Mouse (Mus musculus) retina, postnatal 1 day (tissue): ENCODE measurements around the gene Lsm4.

Experiments
- DNase-seq: peaks from one replicate; pipeline ENCODE4 v3.0.0-alpha.2; 2012

Gene Lsm4

DNA sequence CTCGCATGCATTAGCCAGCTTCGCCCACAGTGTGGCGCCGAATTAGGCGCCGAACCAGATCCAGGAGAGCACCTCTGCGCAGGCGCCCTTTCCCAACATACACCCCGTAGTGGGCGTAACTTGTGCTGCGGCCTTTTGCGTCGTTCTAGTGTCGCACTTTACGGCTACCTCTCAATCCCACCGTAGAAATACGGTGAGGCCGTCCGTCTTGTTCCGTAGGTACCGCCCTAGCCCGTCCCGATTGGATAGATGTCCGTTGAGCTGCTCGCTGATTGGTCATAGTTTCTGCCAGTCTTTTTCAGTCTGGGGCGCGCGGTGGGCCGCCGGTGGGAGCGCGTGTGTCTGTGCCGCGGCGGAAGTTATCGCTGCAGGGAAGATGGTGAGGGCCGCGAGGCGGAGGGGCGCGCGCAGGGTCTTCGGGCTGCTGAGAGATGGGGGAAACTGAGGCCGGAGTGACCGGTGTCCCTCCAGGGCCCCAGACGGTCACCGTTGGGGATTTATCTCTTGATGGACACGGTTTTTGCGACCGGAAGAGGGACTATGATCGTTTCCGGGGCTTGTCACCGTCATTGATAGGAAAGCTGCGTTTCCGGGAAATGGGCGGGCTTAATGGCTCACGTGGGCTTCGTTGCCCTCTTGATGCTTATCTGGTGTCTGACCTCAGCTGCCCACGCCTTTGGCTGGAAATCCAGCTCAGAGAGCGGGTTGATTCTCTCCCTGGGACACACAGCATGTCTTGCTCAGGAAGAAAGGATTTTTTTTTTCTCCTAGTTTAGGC lies at the start of gene Lsm4:
Gene Lsm4, plus strand, starts transcription at position 170 of the 778 bp plus-strand sequence.
- peak; percentile 100 for DNase-seq

DNA sequence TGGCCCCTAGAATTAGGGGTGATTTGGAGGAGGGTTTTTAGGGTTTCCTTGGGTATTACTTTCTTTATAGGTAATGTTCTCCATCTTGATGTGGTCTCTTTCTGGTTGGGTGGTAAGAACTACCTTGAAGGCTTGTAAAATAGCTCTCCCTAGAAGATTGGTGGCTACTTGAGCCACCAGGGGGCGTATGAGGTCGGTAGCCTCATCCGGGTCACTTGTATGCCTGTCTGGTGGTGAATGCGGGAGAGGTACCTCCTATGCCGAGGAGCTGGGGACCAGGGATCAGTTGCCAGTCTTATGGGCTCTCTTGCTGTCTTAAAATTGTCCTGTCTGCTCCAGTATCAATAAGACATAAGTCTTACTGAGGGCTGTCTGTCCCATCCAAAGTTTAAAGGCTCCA lies 47.9 kb upstream of the Lsm4 start:
- DNase-seq = peak; percentile 78

DNA sequence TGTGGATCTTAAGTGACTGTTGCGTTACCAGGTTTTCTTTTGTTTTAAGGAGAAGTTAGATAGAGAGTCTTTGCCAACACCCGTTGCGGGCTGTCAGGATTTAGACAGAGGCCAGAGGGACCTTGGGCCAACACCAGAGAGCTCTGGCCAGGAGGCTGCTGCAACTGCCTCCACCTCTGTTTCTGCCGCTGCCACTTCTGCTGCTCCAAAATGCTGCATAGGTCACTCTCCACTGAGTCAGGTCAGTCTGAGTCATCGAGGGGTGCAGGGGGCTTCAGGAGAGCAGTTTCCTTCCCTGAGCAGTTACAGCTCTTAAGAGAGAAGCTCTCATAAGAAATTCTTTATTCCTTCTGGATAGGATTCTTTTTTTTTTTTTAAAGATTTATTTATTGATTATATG lies 46.0 kb upstream of the Lsm4 start:
- DNase-seq = no peak

DNA sequence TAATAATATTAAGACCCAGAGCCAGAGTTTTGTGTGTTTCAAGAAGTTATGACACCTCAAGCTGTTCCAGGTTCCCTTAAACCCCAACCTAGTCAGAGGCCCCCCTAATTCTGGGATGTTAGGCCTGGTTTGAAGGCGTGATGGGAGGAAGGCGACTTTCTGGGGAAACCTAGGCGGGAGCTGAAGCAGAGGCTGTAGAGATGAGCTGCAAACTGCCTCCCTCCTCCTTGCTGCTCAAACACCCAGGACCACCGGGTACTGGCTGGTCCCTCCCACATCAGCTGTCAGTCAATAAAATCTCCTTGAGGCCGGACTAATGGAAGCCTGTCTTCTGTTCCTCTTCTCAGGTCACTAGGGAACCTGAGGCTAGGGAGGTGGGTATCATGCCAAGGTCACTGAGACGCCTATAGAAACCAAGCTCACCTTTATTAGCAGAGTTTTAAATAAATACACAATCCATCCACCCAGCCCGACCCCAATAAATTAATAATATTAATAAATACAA lies 44.0 kb upstream of the Lsm4 start:
- DNase-seq = peak; percentile 31

DNA sequence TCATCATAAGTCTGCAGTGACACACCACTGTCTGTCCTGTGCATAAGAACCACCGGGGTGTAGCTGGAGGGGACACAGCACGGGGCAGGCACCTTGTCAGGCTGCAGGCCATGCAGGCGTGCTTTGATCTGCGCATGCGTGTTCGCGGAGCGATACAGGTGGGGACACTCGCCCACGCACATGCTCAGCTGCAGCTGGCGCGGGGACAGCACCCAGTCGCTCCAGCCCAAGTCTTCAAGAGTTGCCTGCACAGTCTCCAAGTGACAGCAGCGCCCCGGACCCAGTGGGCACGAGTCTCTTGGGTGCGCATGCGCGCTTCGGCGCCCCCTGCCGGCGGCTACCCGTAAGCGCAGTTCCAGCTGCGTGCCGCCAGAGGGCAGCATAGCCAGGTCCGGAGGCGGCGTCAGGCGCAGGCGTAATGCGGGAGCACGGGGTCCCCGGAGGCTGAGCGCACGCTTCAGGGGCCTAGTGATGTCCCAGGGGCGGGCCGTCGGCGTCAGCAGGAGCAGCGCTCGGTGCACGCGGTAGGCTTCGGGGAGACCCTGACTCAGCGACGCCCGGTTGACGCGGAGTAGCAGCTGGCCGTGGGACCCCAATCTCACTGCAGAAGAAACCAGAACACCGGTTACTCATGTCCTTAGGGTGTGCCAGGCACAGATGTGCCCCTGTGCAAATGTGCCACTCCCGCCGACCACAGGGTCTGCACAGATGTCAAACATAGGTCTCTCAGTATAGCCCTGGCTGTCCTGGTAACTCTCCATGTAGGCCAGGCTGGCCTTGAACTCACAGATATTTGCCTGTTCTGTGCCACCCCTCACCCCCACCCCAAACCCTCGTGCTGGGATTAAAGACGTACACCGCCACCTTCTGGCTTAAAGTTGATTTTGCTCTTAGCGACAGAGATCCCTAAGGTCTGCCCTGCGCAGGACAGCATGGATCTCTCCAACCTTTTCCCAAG lies 43.2 kb upstream of the Lsm4 start:
- peak; percentile 94 for DNase-seq

DNA sequence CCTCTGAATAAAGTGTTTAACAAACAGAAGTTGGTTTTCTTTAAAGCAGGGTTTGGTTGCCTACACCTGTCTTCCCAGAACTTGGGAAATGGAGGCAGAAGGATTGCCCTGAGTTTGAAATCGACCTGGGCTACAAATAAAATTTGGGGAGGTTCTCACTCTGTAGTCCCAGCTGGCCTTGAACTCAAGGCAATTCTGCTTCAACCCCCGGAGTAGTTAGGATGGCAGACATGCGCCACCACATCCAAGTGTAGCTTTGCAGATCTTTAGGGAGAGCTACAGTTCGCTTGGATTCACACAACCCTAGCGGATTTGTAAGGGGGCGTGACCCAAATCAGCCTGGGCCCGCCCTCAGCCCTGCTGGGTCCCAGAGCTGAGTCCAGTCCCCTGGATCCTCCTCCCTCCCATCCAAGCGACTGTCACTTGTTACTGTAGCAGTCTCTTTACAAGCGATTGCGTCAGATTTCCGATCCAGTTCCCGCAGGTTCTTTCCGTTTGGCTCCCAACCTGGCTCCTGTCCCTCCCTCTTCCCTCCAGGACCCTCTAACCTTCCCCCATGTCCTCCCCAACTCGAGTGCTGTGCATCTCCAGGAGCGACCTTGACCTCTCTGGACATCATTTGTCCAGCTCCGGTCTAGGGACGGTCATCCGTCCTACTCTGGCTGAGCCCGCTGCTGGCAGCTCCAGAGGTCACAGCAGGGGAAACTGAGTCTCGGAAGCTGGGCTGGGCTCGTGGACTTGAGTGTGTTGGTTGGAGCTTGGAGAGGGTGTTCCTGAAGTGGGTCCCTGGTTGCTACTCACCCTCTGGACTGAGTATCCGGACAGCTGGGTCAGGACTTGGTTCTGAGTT lies 42.3 kb upstream of the Lsm4 start:
- peak; percentile 77 for DNase-seq

DNA sequence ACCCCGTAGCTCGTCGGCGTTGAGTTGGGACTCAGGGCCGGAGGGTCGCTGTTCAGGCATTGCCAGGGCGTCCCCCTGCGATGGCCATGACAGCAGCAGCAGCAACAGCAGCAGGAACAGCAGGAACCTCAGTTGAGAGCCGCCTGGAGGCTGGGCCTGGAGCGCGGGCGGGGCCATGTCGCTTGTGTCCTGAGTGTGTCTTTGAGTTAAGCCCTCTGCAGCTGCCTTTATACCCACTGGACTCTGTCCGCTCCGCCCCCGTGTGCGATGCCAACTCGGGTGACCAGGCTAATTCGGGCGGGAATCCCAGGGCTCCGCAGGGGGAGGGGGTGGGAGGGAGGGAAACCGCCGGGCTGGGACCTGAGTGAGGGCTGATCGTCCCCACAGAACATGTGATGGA lies 41.6 kb upstream of the Lsm4 start:
- DNase-seq = peak; percentile 82

DNA sequence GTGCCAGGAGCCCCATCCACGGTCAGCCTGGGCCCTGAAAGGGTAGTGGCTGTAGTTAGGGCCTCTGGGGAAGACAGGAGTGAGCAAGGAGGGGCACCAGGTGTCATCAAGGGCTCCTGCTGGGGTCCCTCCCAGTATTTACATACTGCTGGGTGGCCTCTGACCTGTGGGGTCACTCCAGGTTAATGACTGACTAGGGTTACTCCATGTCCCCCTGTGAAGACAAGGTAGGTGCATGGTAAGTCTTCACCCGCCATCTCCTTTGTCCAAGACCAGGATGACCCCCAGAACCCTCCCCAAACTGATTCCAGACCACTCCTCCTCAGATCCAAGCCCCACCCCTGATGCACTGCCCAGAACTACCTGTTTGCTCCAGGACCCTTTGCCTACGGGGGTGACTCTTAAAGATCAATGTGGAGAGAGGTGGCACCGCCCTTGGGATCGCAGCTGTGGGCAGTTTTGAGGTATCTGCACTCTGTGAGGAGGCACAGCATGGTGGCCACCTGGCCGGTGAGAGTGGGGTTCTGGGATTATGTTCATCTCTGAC lies 40.6 kb upstream of the Lsm4 start, which contains the start of gene Gdf15:
Gene Gdf15, minus strand, starts transcription at position 111 of the 547 bp plus-strand sequence.
- DNase-seq = no peak

DNA sequence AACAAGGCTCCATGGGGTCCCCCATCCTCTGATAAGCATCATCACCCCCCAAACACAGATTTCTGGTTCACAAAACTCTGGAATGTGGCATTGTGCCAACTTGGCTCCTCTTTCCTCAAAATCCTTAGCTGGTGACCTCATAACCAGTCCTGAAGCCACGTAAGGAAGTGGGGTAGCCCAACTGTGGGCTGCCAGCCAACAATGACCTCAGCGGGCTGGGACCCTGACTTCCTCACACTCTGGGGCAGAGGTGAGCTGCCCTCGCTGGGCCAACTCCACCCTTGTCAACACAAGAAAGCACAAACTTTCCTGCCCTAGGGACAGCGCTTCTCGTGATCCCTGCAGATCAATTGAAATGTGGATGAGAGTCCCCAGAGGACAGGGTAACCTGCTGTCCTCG lies 39.0 kb upstream of the Lsm4 start:
- DNase-seq = peak; percentile 70

DNA sequence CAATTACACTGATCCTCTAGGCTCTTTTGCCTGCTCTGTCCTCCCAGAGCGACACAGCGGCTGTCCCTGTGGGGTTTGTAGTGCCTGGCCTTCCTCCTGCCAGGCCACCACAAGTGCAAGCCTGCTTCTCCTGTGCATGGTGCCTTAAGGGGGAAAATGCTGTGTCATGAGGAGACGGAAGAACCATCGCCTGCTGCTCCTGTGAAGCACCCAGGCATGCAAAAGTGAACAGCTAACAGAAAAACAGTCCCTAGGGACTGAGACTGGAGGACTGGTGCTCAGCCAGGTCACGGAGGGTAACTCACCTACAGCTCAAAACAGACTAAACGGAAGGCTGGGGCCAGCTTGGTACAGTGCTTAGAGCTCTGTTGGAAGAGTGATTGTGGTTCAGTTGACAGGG lies 37.5 kb upstream of the Lsm4 start:
- no peak for DNase-seq

DNA sequence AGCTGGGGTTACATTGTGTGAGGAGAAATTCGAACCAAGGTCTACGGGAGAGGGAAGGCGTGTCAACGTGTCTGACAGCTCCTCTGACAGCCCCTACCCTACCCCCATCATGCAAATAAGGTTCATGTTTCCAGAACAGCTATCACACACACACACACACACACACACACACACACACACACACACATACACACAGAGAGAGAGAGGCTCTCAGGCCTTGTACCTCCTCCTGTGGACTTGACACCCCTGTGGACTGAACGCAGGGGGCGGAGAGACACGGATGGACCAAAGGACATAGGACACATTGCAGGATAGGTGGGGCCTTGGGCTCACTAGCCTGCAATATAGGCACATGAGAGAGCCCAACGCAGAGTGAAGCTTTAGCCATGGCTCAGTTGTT lies 36.2 kb upstream of the Lsm4 start:
- no peak for DNase-seq

DNA sequence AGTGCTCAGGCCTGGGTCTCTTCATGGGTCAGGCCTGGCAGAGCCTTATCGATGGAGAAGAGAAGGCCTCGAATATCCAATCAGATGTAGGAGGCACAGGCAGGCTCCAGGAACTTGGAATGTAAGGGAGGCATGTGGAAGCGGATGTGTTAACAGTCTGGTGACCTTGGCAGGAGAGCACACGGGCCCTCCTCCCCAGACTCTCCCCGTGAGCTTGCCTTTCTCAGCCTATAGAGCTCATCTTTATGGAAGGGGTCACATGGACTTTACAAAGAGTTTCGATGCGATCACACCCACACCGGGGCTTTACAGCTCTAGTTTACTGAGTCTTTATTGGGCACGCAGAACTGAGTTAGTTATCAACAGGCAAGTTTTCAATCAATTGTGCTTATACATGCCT lies 34.3 kb upstream of the Lsm4 start:
- DNase-seq = no peak

DNA sequence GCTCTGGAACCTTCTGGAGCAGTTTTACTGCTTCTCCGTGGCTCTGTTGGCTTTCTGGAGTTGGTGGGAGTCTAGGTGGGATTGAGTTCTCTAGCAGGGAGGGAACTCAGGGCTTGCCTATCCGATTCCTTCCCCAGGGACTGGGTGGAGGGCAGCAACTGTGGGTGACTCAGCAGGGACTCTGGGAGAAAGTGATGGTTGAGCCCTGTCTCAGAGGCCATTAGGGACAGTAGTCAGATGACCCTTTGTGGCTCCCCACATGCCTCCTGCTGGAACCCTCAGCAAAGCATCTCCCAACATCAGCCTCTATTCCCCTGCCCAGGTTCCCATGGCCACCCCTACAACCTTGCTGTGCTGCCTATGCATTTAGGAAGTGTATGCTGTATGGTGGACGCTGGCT lies 30.0 kb upstream of the Lsm4 start:
- no peak for DNase-seq

DNA sequence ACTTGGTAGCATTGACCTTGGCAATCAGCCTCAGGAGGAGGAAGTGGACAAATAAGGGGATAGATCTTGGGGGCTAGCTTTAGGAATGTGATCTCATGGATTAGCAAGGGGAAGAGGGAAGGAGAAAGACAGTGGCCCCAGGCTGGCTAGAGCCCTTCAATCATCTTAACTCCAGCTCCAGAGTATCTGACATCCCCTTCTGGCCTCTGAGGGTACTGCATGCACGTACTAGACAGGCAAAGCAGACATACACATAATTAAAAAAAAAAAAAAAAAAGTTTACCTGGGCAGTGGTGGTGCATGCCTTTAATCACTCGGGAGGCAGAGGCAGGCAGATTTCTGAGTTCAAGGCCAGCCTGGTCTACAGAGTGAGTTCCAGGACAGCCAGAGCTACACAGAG lies 29.0 kb upstream of the Lsm4 start:
- DNase-seq = peak; percentile 45

DNA sequence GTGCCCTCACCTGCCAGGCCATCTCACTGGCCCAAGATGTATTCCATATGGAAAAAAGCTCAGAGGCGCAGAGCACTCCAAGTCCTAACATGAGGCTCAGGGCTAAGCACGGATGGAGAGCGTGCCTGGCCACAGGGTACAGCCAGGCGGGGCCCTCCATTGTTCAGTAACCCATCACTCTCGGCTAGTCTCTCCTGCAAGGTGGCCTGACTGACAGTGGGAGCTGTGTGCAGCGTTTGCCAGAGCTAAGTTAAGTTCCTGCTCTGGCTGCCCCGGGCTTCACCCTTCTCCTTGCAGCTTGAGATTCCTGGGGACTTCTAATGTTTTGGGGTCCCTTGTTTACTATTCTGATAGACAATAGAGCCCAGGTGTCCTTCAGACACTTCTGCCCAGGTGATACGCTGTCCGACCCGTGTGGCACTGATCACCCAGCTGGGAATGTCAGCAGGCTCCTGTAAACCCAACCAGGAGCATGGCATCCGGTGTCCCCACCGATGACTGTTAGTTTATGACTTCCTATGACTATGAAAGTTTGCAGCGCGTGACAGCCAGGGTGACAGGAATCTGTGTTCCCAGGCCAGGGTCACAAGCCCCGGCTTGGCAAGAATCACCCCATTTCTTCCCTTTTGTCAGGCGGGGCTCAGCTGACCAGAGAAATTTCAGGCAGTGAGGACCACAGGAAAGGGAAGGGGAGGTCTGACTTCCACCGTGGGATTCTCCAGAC lies 27.4 kb upstream of the Lsm4 start:
- DNase-seq = no peak

DNA sequence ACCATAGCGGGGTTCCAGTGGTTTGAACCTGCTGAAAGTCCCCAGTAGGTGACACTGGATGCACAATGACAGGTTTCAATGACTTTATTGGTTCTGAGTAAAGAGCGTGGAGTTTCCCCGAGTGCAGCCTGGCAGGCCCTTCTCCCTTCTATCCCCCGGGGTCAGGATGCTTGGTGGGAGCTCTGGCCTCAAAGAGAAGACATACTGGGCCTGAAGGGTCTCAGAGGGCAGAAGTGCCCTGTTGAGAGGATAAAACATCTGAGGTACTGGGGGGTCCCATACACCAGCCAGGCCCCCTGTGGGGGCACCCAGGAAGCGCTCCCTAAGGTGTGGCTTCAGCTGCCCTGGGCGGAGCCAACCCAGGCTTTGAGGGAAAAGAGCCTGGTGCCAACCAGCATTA lies 26.7 kb upstream of the Lsm4 start:
- DNase-seq = no peak

DNA sequence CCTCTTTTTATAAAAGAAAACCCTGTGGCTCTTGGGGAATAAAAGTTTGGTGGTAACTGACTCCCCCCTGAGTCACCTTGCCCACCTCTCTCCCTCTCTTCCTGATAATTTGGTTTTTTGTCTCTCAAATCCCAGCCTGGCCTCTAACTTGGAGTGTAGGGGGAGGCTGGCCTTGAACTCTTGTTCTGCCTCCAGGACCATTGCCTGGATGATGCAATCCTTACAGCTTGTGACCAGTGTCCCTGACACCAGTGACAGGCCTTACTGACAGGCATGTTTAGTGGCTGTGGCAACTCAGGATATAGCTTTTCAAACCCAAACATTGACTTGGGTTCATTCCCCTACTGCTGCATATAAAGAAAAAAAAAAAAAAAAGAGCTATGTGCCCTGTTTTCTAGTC lies 26.3 kb upstream of the Lsm4 start:
- no peak for DNase-seq

DNA sequence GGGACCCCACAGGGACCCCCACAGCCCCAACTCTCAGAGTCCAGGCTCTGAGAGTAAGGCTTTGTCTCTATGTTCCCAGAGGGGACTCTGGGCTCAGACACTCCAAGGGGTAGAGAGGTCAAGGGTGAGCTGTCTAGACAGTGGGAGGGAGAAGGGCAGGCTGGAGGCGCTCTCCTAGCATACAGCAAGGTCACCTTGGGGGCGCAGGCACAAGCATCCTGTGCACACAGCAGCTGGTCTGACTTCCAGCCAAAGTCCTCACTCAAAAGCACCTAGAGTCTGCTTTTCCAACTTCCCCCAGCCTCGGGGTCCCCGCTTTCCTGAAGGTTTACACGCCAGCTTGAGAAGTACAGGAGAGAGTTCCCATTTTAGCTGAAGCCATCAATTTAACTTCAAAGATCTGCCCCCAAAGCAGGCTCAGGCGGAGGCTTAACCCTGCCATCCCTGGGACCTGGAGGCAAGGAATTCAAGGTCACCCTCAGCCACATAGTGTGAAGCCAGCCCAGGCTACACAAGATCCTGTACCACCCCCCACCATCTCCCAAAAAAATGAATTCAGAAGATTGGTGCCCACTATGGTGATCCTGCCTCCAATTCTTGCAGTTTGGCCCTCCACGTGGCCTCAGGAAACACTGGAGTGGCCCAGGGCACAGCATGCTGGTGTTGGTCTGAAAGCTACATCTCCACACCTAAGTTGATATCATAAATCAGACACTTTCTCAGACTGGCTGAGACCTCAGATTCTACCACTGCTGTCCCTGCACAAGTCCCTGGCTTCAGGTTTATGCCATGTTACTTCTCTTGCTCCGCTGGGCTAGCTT lies 25.5 kb upstream of the Lsm4 start:
- DNase-seq = no peak

DNA sequence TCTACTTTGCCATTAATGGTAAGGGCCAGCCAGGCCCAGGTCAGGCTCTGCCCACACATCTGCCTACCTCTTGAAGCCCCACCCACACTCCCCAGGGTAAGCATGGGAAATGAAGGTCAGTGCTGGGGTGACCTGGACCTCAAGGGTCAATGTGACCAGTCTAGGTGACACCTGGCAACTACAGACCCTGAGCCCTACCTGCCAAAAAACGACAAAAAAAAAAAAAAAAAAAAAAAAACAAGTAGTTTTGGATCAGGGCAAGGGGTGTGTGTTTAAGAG lies 24.9 kb upstream of the Lsm4 start:
- DNase-seq = no peak

DNA sequence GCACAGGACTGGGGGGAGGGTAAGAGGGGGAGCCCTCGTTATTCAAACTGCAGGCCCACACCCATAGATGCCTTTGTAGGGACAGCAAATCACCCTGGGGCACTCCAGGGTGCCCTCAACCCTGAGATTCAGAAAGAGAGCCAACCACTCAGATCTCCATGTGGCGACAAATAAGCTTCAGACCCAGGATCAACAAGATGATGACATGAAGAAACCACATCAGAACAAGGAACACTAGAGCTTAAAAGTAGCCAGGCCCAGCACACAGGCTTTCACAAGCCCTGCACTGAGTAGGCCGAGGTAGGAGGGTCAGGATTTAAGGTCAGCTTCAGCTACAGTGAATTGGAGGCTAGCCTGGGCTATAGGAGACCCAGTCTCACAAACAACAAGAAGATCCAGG lies 24.1 kb upstream of the Lsm4 start:
- no peak for DNase-seq

DNA sequence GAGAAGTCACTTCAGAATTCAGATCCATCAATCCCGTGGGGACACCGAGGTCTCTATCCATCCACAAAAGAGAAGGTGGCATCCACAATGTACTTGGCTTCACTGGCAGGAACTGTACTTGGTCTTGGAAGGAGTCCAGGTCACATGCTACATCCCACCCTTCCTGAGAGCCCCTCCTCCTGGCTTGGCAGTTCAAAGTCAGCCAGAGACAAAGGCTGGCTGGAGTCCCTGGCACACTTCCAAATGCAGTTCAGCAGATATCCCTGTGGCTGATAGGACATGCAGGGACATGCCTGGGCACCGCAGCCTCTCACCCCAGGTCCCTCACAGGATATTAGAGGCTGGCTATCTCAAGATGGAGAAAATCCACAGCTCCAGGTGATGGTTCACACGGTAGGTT lies 23.7 kb upstream of the Lsm4 start:
- peak; percentile 91 for DNase-seq
